Comparison of ENCODE assay signal across 13 mouse cellular contexts in the genomic region with DNA sequence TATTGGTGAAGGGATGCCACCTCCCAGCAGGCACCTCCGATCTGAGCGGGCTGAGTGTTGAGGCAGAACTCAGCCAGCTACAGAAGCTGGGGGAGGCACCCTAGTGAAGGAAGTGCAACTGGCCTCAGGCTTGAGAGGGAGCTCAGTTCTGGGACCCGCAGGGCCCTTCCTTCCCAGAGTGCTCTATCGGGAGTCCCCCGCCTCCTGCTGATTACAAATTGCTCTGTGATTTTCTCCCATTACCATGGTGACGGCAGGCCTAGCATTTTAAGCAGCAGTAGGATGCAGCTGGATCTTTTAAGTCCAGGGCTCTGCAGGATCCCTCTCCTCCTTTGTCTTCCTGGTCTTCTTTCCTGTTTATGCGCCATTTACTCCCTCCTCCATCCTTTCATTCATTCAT.
A peak's percentile ranks its signal among the peaks of the same experiment; 100 is the strongest.
DNase-seq lines count a peak whose midpoint lies in the region; ATAC-seq lines count a peak whose summit lies in the region.
"Had no signal": no experiment of that assay in that cellular context is flagged by ENCODE, and none has a peak within 500 bp of the region (broad histone marks: within the 10 kb centered on the region; RNA-seq: fewer than 3 reads in every experiment).

No protein-coding gene starts in this region.

- no peaks in the 10 kb centered on the region for H3K36me3 ChIP-seq in embryonic facial prominence, embryonic 11.5 days (replicated peaks; ENCODE audit: control insufficient read depth, insufficient read depth, low read depth, low read length)
- no peaks in the 10 kb centered on the region for H3K36me3 ChIP-seq in hindbrain, embryonic 16.5 days (ENCODE audit: control insufficient read depth, insufficient read depth, low read length)
- H3K36me3 ChIP-seq: embryonic facial prominence, embryonic 15.5 days; liver, embryonic 13.5 days had no signal

- no peaks in the 10 kb centered on the region for H3K27me3 ChIP-seq in embryonic facial prominence, embryonic 11.5 days (ENCODE audit: control insufficient read depth, insufficient read depth, low read length)
- no peaks in the 10 kb centered on the region for H3K27me3 ChIP-seq in hindbrain, embryonic 16.5 days (replicated peaks; ENCODE audit: control insufficient read depth, insufficient read depth, low read length)
- H3K27me3 ChIP-seq: embryonic facial prominence, embryonic 15.5 days had no signal

- H3K4me2 ChIP-seq in embryonic facial prominence, embryonic 11.5 days (ENCODE audit: low read depth, low read length), result no peak overlapping the region
- H3K4me2 ChIP-seq in hindbrain, embryonic 16.5 days (ENCODE audit: low read length), result no peak overlapping the region
- H3K4me2 ChIP-seq: embryonic facial prominence, embryonic 15.5 days; liver, embryonic 13.5 days had no signal

- no peaks in the 10 kb centered on the region for H3K4me1 ChIP-seq in embryonic facial prominence, embryonic 11.5 days (ENCODE audit: control insufficient read depth, insufficient read depth, low read length)
- H3K4me1 ChIP-seq in hindbrain, embryonic 16.5 days (ENCODE audit: control insufficient read depth, insufficient read depth, low read depth, low read length), result peaks cover 22% of the 10 kb centered on the region
- H3K4me1 ChIP-seq: liver, embryonic 13.5 days had no signal

- DNase-seq in retina, postnatal 1 day, result peak; percentile 52
- no peak for DNase-seq in retina, embryonic 14.5 days (ENCODE audit: low spot score)
- DNase-seq in embryonic facial prominence, embryonic 11.5 days (ENCODE audit: low spot score), result peak; percentile 68
- peak; percentile 76 to 86 for DNase-seq in right cerebral cortex, postnatal 10 days (ENCODE audit: low spot score in 2 of 2)
- no peak for DNase-seq in MN1 (ENCODE audit: low spot score)
- no peak for DNase-seq in lung, postnatal 36 days
- DNase-seq: adrenal gland, postnatal 36 days; heart, adult 11 months; kidney, adult 9 months; liver, embryonic 13.5 days had no signal

- no peak overlapping the region for H3K9ac ChIP-seq in embryonic facial prominence, embryonic 11.5 days (replicated peaks; ENCODE audit: low read length)
- H3K9ac ChIP-seq in hindbrain, embryonic 16.5 days (ENCODE audit: low read depth, low read length), result peak overlapping the region; percentile 37; the same call in 1 of the 2 replicates
- H3K9ac ChIP-seq: embryonic facial prominence, embryonic 15.5 days; liver, embryonic 13.5 days had no signal

- ATAC-seq in embryonic facial prominence, embryonic 11.5 days (replicated peaks; ENCODE audit: insufficient number of reproducible peaks, low FRiP score, low TSS enrichment, low read depth), result no peak
- ATAC-seq in hindbrain, embryonic 16.5 days, result peak; percentile 64
- ATAC-seq in erythroblast, adult 5-6 weeks (replicated peaks; ENCODE audit: low FRiP score, poor library complexity, severe bottlenecking), result no peak

- WGBS in embryonic facial prominence, embryonic 11.5 days, result 15% methylated on average over 7 of the region's 7 CpGs
- 10% methylated on average over 7 of the region's 7 CpGs for WGBS in hindbrain, embryonic 16.5 days

- no peaks in the 10 kb centered on the region for H3K9me3 ChIP-seq in embryonic facial prominence, embryonic 11.5 days (replicated peaks; ENCODE audit: control insufficient read depth, low read length)
- H3K9me3 ChIP-seq in hindbrain, embryonic 16.5 days (ENCODE audit: control insufficient read depth, low read length), result no peaks in the 10 kb centered on the region
- H3K9me3 ChIP-seq: embryonic facial prominence, embryonic 15.5 days; liver, embryonic 13.5 days had no signal

- H3K4me3 ChIP-seq in embryonic facial prominence, embryonic 11.5 days (ENCODE audit: low read depth, low read length), result no peak overlapping the region
- no peak overlapping the region for H3K4me3 ChIP-seq in hindbrain, embryonic 16.5 days (ENCODE audit: low read length)
- H3K4me3 ChIP-seq: embryonic facial prominence, embryonic 15.5 days; liver, embryonic 13.5 days had no signal

- no peak overlapping the region for H3K27ac ChIP-seq in embryonic facial prominence, embryonic 11.5 days (replicated peaks; ENCODE audit: low read depth, low read length)
- peak overlapping the region; percentile 46; the same call in 1 of the 2 replicates for H3K27ac ChIP-seq in hindbrain, embryonic 16.5 days (ENCODE audit: low read depth, low read length)
- H3K27ac ChIP-seq: embryonic facial prominence, embryonic 15.5 days; liver, embryonic 13.5 days had no signal

Comparison
In these comparisons a context has a peak if more than half of its experiments do, and no peak if none do; other contexts are left out.
1. DNase-seq: peak in retina, postnatal 1 day (single experiment), embryonic facial prominence, embryonic 11.5 days (single experiment) and right cerebral cortex, postnatal 10 days (2 of 2); none in retina, embryonic 14.5 days (single experiment), MN1 (single experiment) and lung, postnatal 36 days (single experiment).